Mouse (Mus musculus): ENCODE data around the gene Spi1. TPM values are rescaled to one million over a fixed set of nuclear protein-coding genes. Genes with fewer than 3 reads are reported as not detected.

The Spi1 gene
- polyA plus RNA-seq, 2 experiments, result 10.6 to 14.1 TPM

- Histone ChIP-seq H3K4me2 (replicated peaks; ENCODE audit: low read depth, low read length, severe bottlenecking) (no peak overlapping the region), H3K4me1 (ENCODE audit: control insufficient read depth, insufficient read depth, low read length) (no peaks in the 10 kb centered on the region), H3K4me3 (replicated peaks; ENCODE audit: low read length) (no peak overlapping the region), H3K9ac (ENCODE audit: low read depth, low read length, severe bottlenecking) (no peak overlapping the region), H3K27ac (replicated peaks; ENCODE audit: low read depth, low read length) (no peak overlapping the region), H3K27me3 (ENCODE audit: control insufficient read depth, insufficient read depth, low read length) (no peaks in the 10 kb centered on the region), H3K9me3 (ENCODE audit: control insufficient read depth, low read length) (no peaks in the 10 kb centered on the region), H3K36me3 (ENCODE audit: control insufficient read depth, insufficient read depth, low read length) (no peaks in the 10 kb centered on the region)
- ATAC-seq (ENCODE audit: low FRiP score, low read depth) (no peak), DNase-seq (ENCODE audit: low spot score) (no peak)
- no peak for TF ChIP-seq POLR2A (IDR thresholded peaks at IDR 0.05; ENCODE audit: borderline replicate concordance, extremely low read depth, insufficient read depth, insufficient read length)
- 92% methylated on average over 19 of the region's 19 CpGs for WGBS
Observed at GRCm38 (mm10) chr2:91119061-91119460, 36.9 kb downstream of the Spi1 start.

GRCm38 (mm10) chr2:91119551-91119950, 37.4 kb downstream of the Spi1 start:
- 81% methylated on average over 6 of the region's 6 CpGs for WGBS
- H3K9me3 ChIP-seq (ENCODE audit: control insufficient read depth, low read length), result no peaks in the 10 kb centered on the region
- no peak for DNase-seq (ENCODE audit: low spot score)

DNA sequence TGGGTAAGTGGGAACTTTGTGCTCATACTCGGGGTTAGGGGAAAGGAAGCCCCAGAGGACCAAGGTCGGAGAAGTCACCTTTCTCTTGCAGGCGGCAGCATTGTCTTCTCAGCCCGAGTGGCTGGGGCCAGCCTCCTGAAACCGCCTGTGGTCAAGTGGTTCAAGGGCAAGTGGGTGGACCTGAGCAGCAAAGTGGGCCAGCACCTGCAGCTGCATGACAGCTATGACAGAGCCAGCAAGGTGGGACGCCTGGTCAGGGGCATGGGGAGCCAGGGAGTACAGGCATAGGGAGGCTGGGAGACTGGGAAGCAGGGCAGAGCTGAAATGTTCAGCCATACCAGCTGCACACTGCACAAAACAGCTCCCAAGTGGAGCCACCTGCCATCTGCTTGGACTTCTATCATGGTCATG, 38.1 kb downstream of the Spi1 start:
- no peak for TF ChIP-seq POLR2A (IDR thresholded peaks at IDR 0.05; ENCODE audit: borderline replicate concordance, extremely low read depth, insufficient read depth, insufficient read length)
- no peaks in the 10 kb centered on the region for H3K27me3 ChIP-seq (ENCODE audit: control insufficient read depth, insufficient read depth, low read length)
- DNase-seq (ENCODE audit: low spot score) (no peak), ATAC-seq (ENCODE audit: low FRiP score, low read depth) (no peak)
- no peaks in the 10 kb centered on the region for H3K4me1 ChIP-seq (ENCODE audit: control insufficient read depth, insufficient read depth, low read length)
- H3K27ac ChIP-seq (replicated peaks; ENCODE audit: low read depth, low read length), result no peak overlapping the region
- no peaks in the 10 kb centered on the region for H3K36me3 ChIP-seq (ENCODE audit: control insufficient read depth, insufficient read depth, low read length)
- no peak overlapping the region for H3K4me3 ChIP-seq (replicated peaks; ENCODE audit: low read length)
- no peak overlapping the region for H3K4me2 ChIP-seq (replicated peaks; ENCODE audit: low read depth, low read length, severe bottlenecking)
- 69% methylated on average over 6 of the region's 6 CpGs for WGBS
- no peaks in the 10 kb centered on the region for H3K9me3 ChIP-seq (ENCODE audit: control insufficient read depth, low read length)
- no peak overlapping the region for H3K9ac ChIP-seq (ENCODE audit: low read depth, low read length, severe bottlenecking)

More at GRCm38 (mm10) chr2:91119551-91119950, 37.4 kb downstream of the Spi1 start:
- Histone ChIP-seq H3K27me3 (ENCODE audit: control insufficient read depth, insufficient read depth, low read length) (no peaks in the 10 kb centered on the region), H3K4me3 (replicated peaks; ENCODE audit: low read length) (no peak overlapping the region), H3K4me1 (ENCODE audit: control insufficient read depth, insufficient read depth, low read length) (no peaks in the 10 kb centered on the region), H3K27ac (replicated peaks; ENCODE audit: low read depth, low read length) (no peak overlapping the region), H3K9ac (ENCODE audit: low read depth, low read length, severe bottlenecking) (no peak overlapping the region), H3K4me2 (replicated peaks; ENCODE audit: low read depth, low read length, severe bottlenecking) (no peak overlapping the region), H3K36me3 (ENCODE audit: control insufficient read depth, insufficient read depth, low read length) (no peaks in the 10 kb centered on the region)
- no peak for ATAC-seq (ENCODE audit: low FRiP score, low read depth)
- TF ChIP-seq POLR2A (IDR thresholded peaks at IDR 0.05; ENCODE audit: borderline replicate concordance, extremely low read depth, insufficient read depth, insufficient read length), result no peak

DNA sequence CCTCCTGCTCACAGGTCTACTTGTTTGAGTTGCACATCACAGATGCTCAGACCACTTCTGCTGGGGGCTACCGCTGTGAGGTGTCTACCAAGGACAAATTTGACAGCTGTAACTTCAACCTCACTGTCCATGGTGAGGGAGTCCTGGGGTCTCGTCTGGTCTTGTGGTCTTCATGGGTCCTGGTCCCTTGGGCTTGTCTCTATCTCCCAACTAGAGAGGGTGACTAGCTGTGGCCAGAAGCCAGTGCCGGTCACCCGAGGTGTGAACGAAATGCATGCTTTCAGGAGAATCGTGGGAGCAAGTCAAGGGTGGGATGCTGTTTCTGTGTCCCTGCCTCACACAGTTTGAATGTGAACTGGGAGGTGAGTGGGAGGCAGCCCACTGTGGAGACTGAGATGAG, 38.8 kb downstream of the Spi1 start:
- H3K4me1 ChIP-seq (ENCODE audit: control insufficient read depth, insufficient read depth, low read length), result no peaks in the 10 kb centered on the region

GRCm38 (mm10) chr2:91121497-91121896, 39.3 kb downstream of the Spi1 start:
- H3K4me1 ChIP-seq (ENCODE audit: control insufficient read depth, insufficient read depth, low read length), result no peaks in the 10 kb centered on the region
- no peak overlapping the region for H3K4me3 ChIP-seq (replicated peaks; ENCODE audit: low read length)
- no peaks in the 10 kb centered on the region for H3K36me3 ChIP-seq (ENCODE audit: control insufficient read depth, insufficient read depth, low read length)
- H3K27ac ChIP-seq (replicated peaks; ENCODE audit: low read depth, low read length), result no peak overlapping the region
- ATAC-seq (ENCODE audit: low FRiP score, low read depth) (no peak), DNase-seq (ENCODE audit: low spot score) (no peak)
- H3K4me2 ChIP-seq (replicated peaks; ENCODE audit: low read depth, low read length, severe bottlenecking), result no peak overlapping the region
- no peak for TF ChIP-seq POLR2A (IDR thresholded peaks at IDR 0.05; ENCODE audit: borderline replicate concordance, extremely low read depth, insufficient read depth, insufficient read length)
- no peak overlapping the region for H3K9ac ChIP-seq (ENCODE audit: low read depth, low read length, severe bottlenecking)
- H3K9me3 ChIP-seq (ENCODE audit: control insufficient read depth, low read length), result no peaks in the 10 kb centered on the region
- no peaks in the 10 kb centered on the region for H3K27me3 ChIP-seq (ENCODE audit: control insufficient read depth, insufficient read depth, low read length)
- 52% methylated on average over 8 of the region's 8 CpGs for WGBS

More for the DNA sequence above, 38.8 kb downstream of the Spi1 start:
- H3K27me3 ChIP-seq (ENCODE audit: control insufficient read depth, insufficient read depth, low read length), result no peaks in the 10 kb centered on the region
- no peaks in the 10 kb centered on the region for H3K36me3 ChIP-seq (ENCODE audit: control insufficient read depth, insufficient read depth, low read length)
- no peak overlapping the region for H3K4me3 ChIP-seq (replicated peaks; ENCODE audit: low read length)
- ATAC-seq (ENCODE audit: low FRiP score, low read depth), result no peak
- no peak overlapping the region for H3K9ac ChIP-seq (ENCODE audit: low read depth, low read length, severe bottlenecking)
- no peaks in the 10 kb centered on the region for H3K9me3 ChIP-seq (ENCODE audit: control insufficient read depth, low read length)
- WGBS, result 79% methylated on average over 6 of the region's 6 CpGs
- DNase-seq (ENCODE audit: low spot score), result no peak
- H3K27ac ChIP-seq (replicated peaks; ENCODE audit: low read depth, low read length), result no peak overlapping the region
- no peak for TF ChIP-seq POLR2A (IDR thresholded peaks at IDR 0.05; ENCODE audit: borderline replicate concordance, extremely low read depth, insufficient read depth, insufficient read length)
- no peak overlapping the region for H3K4me2 ChIP-seq (replicated peaks; ENCODE audit: low read depth, low read length, severe bottlenecking)

- H3K4me3 ChIP-seq (replicated peaks; ENCODE audit: low read length), result no peak overlapping the region
- no peak overlapping the region for H3K27ac ChIP-seq (replicated peaks; ENCODE audit: low read depth, low read length)
- no peak for DNase-seq (ENCODE audit: low spot score)
- H3K9ac ChIP-seq (ENCODE audit: low read depth, low read length, severe bottlenecking), result no peak overlapping the region
- no peak overlapping the region for H3K4me2 ChIP-seq (replicated peaks; ENCODE audit: low read depth, low read length, severe bottlenecking)
- no peaks in the 10 kb centered on the region for H3K27me3 ChIP-seq (ENCODE audit: control insufficient read depth, insufficient read depth, low read length)
- H3K9me3 ChIP-seq (ENCODE audit: control insufficient read depth, low read length), result no peaks in the 10 kb centered on the region
- TF ChIP-seq POLR2A (IDR thresholded peaks at IDR 0.05; ENCODE audit: borderline replicate concordance, extremely low read depth, insufficient read depth, insufficient read length), result no peak
- no peaks in the 10 kb centered on the region for H3K4me1 ChIP-seq (ENCODE audit: control insufficient read depth, insufficient read depth, low read length)
- ATAC-seq (ENCODE audit: low FRiP score, low read depth), result no peak
- WGBS, result 79% methylated on average over 6 of the region's 6 CpGs
- no peaks in the 10 kb centered on the region for H3K36me3 ChIP-seq (ENCODE audit: control insufficient read depth, insufficient read depth, low read length)
Observed at GRCm38 (mm10) chr2:91123521-91123920, 41.3 kb downstream of the Spi1 start.

Data from limb, embryonic 14.5 days (tissue).